In genomic region chr5:45219558-45219957, GRCm38 (mm10) we compare ENCODE assay signal across 26 mouse cellular contexts.
DNase-seq lines count a peak whose midpoint lies in the region; ATAC-seq and TF ChIP-seq lines count a peak whose summit lies in the region.
"Had no signal": no experiment of that assay in that cellular context is flagged by ENCODE, and none has a peak within 500 bp of the region (broad histone marks: within the 10 kb centered on the region; RNA-seq: fewer than 3 reads in every experiment).

No protein-coding gene starts in this region.

- H3K27ac ChIP-seq in limb, embryonic 13.5 days = no peak overlapping the region
- H3K27ac ChIP-seq in limb, embryonic 10.5 days = no peak overlapping the region
- H3K27ac ChIP-seq in embryonic fibroblast, embryonic 13.5 days (ENCODE audit: insufficient read depth, low read length) = peak overlapping the region; percentile 35
- H3K27ac ChIP-seq: embryonic facial prominence, embryonic 10.5 days; embryonic facial prominence, embryonic 13.5 days; forebrain, embryonic 10.5 days; forebrain, embryonic 13.5 days; heart, adult 2 months; heart, embryonic 10.5 days; heart, embryonic 13.5 days; hindbrain, embryonic 12.5 days; hindbrain, embryonic 15.5 days had no signal

- no peak overlapping the region for H3K4me3 ChIP-seq in limb, embryonic 13.5 days
- H3K4me3 ChIP-seq in limb, embryonic 10.5 days = no peak overlapping the region
- no peak overlapping the region for H3K4me3 ChIP-seq in embryonic fibroblast, embryonic 13.5 days (ENCODE audit: insufficient read depth, low read length)
- H3K4me3 ChIP-seq: embryonic facial prominence, embryonic 10.5 days; embryonic facial prominence, embryonic 13.5 days; forebrain, embryonic 10.5 days; forebrain, embryonic 13.5 days; heart, adult 2 months; heart, embryonic 10.5 days; heart, embryonic 13.5 days; hindbrain, embryonic 12.5 days; hindbrain, embryonic 15.5 days had no signal

- peaks cover 8% of the 10 kb centered on the region; the same call in 1 of the 2 replicates for H3K4me1 ChIP-seq in limb, embryonic 13.5 days
- H3K4me1 ChIP-seq in limb, embryonic 10.5 days = peaks cover 2% of the 10 kb centered on the region; the same call in 1 of the 2 replicates
- peaks cover 7% of the 10 kb centered on the region; the same call in 1 of the 2 replicates for H3K4me1 ChIP-seq in embryonic fibroblast, embryonic 13.5 days (ENCODE audit: control insufficient read depth, insufficient read depth, low read length)
- H3K4me1 ChIP-seq: forebrain, embryonic 13.5 days; heart, embryonic 10.5 days; heart, embryonic 13.5 days; hindbrain, embryonic 12.5 days had no signal

- 0 out of 2 replicates have a peak, but pooled peaks have one; percentile 8 for ATAC-seq in limb, embryonic 13.5 days (ENCODE audit: low FRiP score, low read depth)
- ATAC-seq: CD4-positive, CD25-positive, alpha-beta regulatory T cell, adult 4 months; forebrain, embryonic 13.5 days; Patski had no signal

- H3K4me2 ChIP-seq in limb, embryonic 13.5 days (replicated peaks) = no peak overlapping the region
- H3K4me2 ChIP-seq: embryonic facial prominence, embryonic 13.5 days; forebrain, embryonic 13.5 days; heart, embryonic 13.5 days; hindbrain, embryonic 12.5 days; hindbrain, embryonic 15.5 days had no signal

- no peak overlapping the region for H3K9ac ChIP-seq in limb, embryonic 13.5 days
- H3K9ac ChIP-seq: embryonic facial prominence, embryonic 13.5 days; forebrain, embryonic 13.5 days; heart, embryonic 13.5 days; hindbrain, embryonic 12.5 days; hindbrain, embryonic 15.5 days had no signal

- TF ChIP-seq CTCF in embryonic fibroblast, embryonic 13.5 days (IDR thresholded peaks at IDR 0.05; ENCODE audit: borderline replicate concordance, insufficient read depth, low read length) = no peak

- H3K9me3 ChIP-seq in limb, embryonic 13.5 days = no peaks in the 10 kb centered on the region
- no peaks in the 10 kb centered on the region for H3K9me3 ChIP-seq in limb, embryonic 10.5 days (replicated peaks)
- H3K9me3 ChIP-seq: embryonic facial prominence, embryonic 13.5 days; forebrain, embryonic 10.5 days; forebrain, embryonic 13.5 days; heart, embryonic 10.5 days; heart, embryonic 13.5 days; hindbrain, embryonic 12.5 days; hindbrain, embryonic 15.5 days had no signal

- TF ChIP-seq POLR2A in embryonic fibroblast, embryonic 13.5 days (IDR thresholded peaks at IDR 0.05; ENCODE audit: low read depth, low read length) = no peak

- WGBS in limb, embryonic 13.5 days = 41% methylated on average over 1 of the region's 1 CpGs
- WGBS in limb, embryonic 10.5 days = 82% methylated on average over 1 of the region's 1 CpGs

- no peaks in the 10 kb centered on the region for H3K36me3 ChIP-seq in limb, embryonic 13.5 days
- H3K36me3 ChIP-seq in limb, embryonic 10.5 days = no peaks in the 10 kb centered on the region
- H3K36me3 ChIP-seq: embryonic facial prominence, embryonic 10.5 days; embryonic facial prominence, embryonic 13.5 days; forebrain, embryonic 10.5 days; heart, embryonic 10.5 days; heart, embryonic 13.5 days; hindbrain, embryonic 12.5 days; hindbrain, embryonic 15.5 days had no signal

- H3K27me3 ChIP-seq in limb, embryonic 13.5 days = no peaks in the 10 kb centered on the region
- H3K27me3 ChIP-seq in limb, embryonic 10.5 days (ENCODE audit: low read depth, poor library complexity, severe bottlenecking) = no peaks in the 10 kb centered on the region
- H3K27me3 ChIP-seq: embryonic facial prominence, embryonic 13.5 days; forebrain, embryonic 13.5 days; heart, embryonic 13.5 days; hindbrain, embryonic 12.5 days; hindbrain, embryonic 15.5 days; Patski had no signal

- DNase-seq in limb, embryonic 10.5 days (ENCODE audit: low spot score) = no peak
- DNase-seq in Muller cell, postnatal 12 days (ENCODE audit: inconsistent ontology term) = peak; percentile 16
- no peak for DNase-seq in kidney, postnatal 25 days
- no peak for DNase-seq in cerebellum, adult 9-10 months
- DNase-seq: adrenal gland, postnatal 10 days; cerebellum, adult 11 months; cerebellum, adult 2 months; cerebellum, postnatal 10 days; cerebellum, postnatal 36 days; embryo, embryonic 11 days; gastrocnemius, postnatal 10 days; gastrocnemius, postnatal 36 days; heart, adult 2 months; heart, postnatal 14 days had no signal
